Mouse (Mus musculus): ENCODE results near the gene Ofcc1. TPM values are rescaled to one million over a fixed set of nuclear protein-coding genes. Genes with fewer than 3 reads are reported as not detected.

The Ofcc1 gene
- polyA plus RNA-seq, 2 experiments: not detected

DNA sequence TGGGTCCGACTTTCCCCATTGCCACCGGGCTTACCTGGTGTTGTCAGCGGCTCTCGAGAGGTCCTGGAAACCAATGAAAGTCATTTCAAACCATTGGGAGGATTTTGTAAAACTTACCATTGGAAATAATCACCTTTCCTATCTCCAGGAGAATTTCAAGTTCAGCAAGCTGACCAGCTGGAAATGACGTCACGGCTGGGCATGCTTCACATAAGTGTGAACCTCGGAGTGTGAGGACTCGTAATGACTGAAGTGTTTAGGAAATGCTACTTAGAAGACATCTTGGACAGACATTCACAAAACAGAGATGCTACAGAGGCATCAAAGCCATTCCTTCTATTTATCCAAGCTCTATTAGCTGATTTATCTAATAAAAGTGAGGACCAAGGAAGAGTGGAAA lies 361.0 kb downstream of the Ofcc1 start:
- no peaks in the 10 kb centered on the region for H3K27me3 ChIP-seq (ENCODE audit: control insufficient read depth, insufficient read depth, low read length)
- H3K27ac ChIP-seq: no peak overlapping the region
- no peak overlapping the region for H3K9ac ChIP-seq (replicated peaks)
- H3K4me3 ChIP-seq (ENCODE audit: insufficient read depth in 1 of 2, low read depth in 2 of 2, low read length in 2 of 2): no peak overlapping the region
- ATAC-seq (ENCODE audit: insufficient read depth) (no peak), DNase-seq (ENCODE audit: low read depth in 3 of 3, low spot score in 3 of 3) (no peak)
- H3K4me1 ChIP-seq (replicated peaks; ENCODE audit: control insufficient read depth in 2 of 2, insufficient read depth in 2 of 2, low read length in 1 of 2): no peaks in the 10 kb centered on the region
- TF ChIP-seq EP300 (IDR thresholded peaks at IDR 0.05; ENCODE audit: low read depth) (no peak), CTCF (IDR thresholded peaks at IDR 0.05; ENCODE audit: low read depth) (no peak)
- H3K36me3 ChIP-seq (replicated peaks; ENCODE audit: control insufficient read depth, insufficient read depth, low read depth): no peaks in the 10 kb centered on the region
- no peak overlapping the region for H3K4me2 ChIP-seq (ENCODE audit: low read depth)
- 70% methylated on average over 8 of the region's 8 CpGs for WGBS (ENCODE audit: insufficient replicate concordance)
- no peaks in the 10 kb centered on the region for H3K9me3 ChIP-seq (ENCODE audit: control insufficient read depth, low read length)

DNA sequence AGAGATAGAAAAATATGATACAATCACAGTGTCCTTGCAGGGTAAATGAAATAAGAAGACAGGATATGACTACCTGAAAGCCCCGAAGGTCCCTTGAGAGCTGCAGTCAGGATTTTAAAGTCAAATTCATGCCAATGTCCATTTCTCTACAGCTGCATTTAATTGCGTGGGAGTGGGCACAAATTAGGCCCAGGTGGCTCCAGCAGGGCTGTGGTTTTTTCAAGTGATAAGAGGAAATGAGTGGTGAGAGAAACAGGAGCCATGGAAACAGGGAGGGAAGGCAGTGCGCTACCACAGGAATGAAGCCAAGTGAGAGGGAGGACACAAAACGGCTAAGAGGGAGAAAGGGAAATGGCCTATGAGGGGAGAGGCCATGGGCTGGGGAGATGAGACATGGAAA lies 363.3 kb downstream of the Ofcc1 start:
- Histone ChIP-seq H3K9ac (replicated peaks) (no peak overlapping the region), H3K27me3 (ENCODE audit: control insufficient read depth, insufficient read depth, low read length) (no peaks in the 10 kb centered on the region), H3K4me1 (replicated peaks; ENCODE audit: control insufficient read depth in 2 of 2, insufficient read depth in 2 of 2, low read length in 1 of 2) (no peaks in the 10 kb centered on the region), H3K9me3 (ENCODE audit: control insufficient read depth, low read length) (no peaks in the 10 kb centered on the region), H3K27ac (no peak overlapping the region), H3K4me2 (ENCODE audit: low read depth) (no peak overlapping the region), H3K36me3 (replicated peaks; ENCODE audit: control insufficient read depth, insufficient read depth, low read depth) (no peaks in the 10 kb centered on the region), H3K4me3 (ENCODE audit: insufficient read depth in 1 of 2, low read depth in 2 of 2, low read length in 2 of 2) (no peak overlapping the region)
- TF ChIP-seq EP300 (IDR thresholded peaks at IDR 0.05; ENCODE audit: low read depth) (no peak), CTCF (IDR thresholded peaks at IDR 0.05; ENCODE audit: low read depth) (no peak)
- 53% methylated on average over 4 of the region's 4 CpGs for WGBS (ENCODE audit: insufficient replicate concordance)
- ATAC-seq (ENCODE audit: insufficient read depth) (no peak), DNase-seq (ENCODE audit: low read depth in 3 of 3, low spot score in 3 of 3) (no peak)

DNA sequence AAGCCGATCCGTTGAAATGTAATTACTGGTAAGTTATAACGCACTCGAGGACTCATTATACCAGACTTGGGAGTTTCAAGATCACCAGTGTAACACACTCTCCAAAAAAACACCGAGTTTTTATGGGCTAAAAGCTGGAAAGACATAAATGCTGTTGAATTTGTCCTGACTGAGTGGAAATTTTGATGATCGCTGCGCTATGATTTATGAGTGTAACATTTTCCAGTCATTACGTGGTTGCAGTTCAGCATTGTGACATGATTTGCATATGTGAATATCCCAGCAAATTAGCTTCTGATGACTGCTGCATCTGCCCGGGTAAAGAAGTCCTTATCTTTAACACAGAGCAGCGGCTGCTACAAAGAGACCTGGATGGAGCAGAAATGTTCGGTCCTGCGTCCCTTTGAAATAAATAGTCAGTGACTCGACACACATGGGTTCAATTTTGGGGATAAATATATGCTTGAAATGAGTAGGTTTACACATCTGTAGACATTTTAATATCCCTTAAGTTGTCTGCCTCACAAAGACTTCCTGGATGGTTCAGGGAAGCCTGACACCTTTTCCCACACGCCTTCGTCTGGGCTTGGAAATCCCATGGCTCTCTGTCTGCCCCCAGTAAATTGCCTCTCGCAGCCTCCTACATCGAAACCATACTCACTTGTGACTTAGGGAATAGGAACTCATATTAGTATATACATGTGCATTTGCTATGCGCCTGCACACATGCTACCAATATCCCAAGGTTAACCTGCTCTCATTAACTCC lies 381.8 kb downstream of the Ofcc1 start:
- no peaks in the 10 kb centered on the region for H3K4me1 ChIP-seq (replicated peaks; ENCODE audit: control insufficient read depth in 2 of 2, insufficient read depth in 2 of 2, low read length in 1 of 2)
- no peak overlapping the region for H3K4me2 ChIP-seq (ENCODE audit: low read depth)
- DNase-seq (ENCODE audit: low read depth in 3 of 3, low spot score in 3 of 3): no peak
- ATAC-seq (ENCODE audit: insufficient read depth): no peak
- H3K27me3 ChIP-seq (ENCODE audit: control insufficient read depth, insufficient read depth, low read length): no peaks in the 10 kb centered on the region
- H3K9me3 ChIP-seq (ENCODE audit: control insufficient read depth, low read length): no peaks in the 10 kb centered on the region
- WGBS (ENCODE audit: insufficient replicate concordance): 74% methylated on average over 18 of the region's 18 CpGs
- no peaks in the 10 kb centered on the region for H3K36me3 ChIP-seq (replicated peaks; ENCODE audit: control insufficient read depth, insufficient read depth, low read depth)
- no peak overlapping the region for H3K27ac ChIP-seq
- TF ChIP-seq EP300 (IDR thresholded peaks at IDR 0.05; ENCODE audit: low read depth): no peak
- no peak for TF ChIP-seq CTCF (IDR thresholded peaks at IDR 0.05; ENCODE audit: low read depth)
- no peak overlapping the region for H3K4me3 ChIP-seq (ENCODE audit: insufficient read depth in 1 of 2, low read depth in 2 of 2, low read length in 2 of 2)
- H3K9ac ChIP-seq (replicated peaks): no peak overlapping the region

DNA sequence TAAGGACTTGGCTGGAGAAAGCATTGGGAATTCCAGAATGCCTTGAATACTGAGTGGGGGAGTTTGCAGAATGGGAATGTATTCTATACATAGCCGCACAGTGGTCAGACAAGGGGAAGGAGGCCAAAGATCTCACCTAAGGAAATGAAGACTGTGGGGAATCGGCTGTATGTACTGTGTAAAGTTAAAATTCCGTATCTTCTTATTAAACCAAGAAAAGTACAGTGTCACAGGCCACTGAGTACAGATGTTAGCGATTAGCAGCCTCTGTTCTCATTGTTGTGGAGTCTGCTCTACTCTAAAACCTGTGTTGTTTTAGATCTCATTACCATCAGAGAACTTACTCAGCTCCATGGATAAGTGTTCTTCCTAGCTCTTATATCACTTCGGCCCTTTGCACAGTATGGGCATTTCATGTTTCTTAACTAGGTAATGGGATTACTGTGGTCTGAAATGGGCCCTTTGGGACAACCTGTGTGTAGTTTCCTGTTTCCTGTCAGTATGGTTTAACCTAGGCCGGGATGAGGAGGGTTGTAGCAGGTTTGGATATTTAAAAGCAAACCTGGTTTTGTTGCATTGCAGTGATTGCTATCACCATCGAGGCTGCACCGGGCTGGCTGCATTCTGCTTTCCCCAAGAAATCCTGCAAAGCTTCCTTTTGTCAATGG lies 392.8 kb downstream of the Ofcc1 start:
- no peak overlapping the region for H3K4me3 ChIP-seq (ENCODE audit: insufficient read depth in 1 of 2, low read depth in 2 of 2, low read length in 2 of 2)
- no peak overlapping the region for H3K27ac ChIP-seq
- H3K27me3 ChIP-seq (ENCODE audit: control insufficient read depth, insufficient read depth, low read length): no peaks in the 10 kb centered on the region
- H3K9me3 ChIP-seq (ENCODE audit: control insufficient read depth, low read length): no peaks in the 10 kb centered on the region
- H3K4me1 ChIP-seq (replicated peaks; ENCODE audit: control insufficient read depth in 2 of 2, insufficient read depth in 2 of 2, low read length in 1 of 2): no peaks in the 10 kb centered on the region
- WGBS (ENCODE audit: insufficient replicate concordance): 59% methylated on average over 8 of the region's 8 CpGs
- no peak overlapping the region for H3K9ac ChIP-seq (replicated peaks)
- DNase-seq (ENCODE audit: low read depth in 3 of 3, low spot score in 3 of 3) (no peak), ATAC-seq (ENCODE audit: insufficient read depth) (no peak)
- TF ChIP-seq CTCF (IDR thresholded peaks at IDR 0.05; ENCODE audit: low read depth) (no peak), EP300 (IDR thresholded peaks at IDR 0.05; ENCODE audit: low read depth) (no peak)
- no peak overlapping the region for H3K4me2 ChIP-seq (ENCODE audit: low read depth)
- no peaks in the 10 kb centered on the region for H3K36me3 ChIP-seq (replicated peaks; ENCODE audit: control insufficient read depth, insufficient read depth, low read depth)

DNA sequence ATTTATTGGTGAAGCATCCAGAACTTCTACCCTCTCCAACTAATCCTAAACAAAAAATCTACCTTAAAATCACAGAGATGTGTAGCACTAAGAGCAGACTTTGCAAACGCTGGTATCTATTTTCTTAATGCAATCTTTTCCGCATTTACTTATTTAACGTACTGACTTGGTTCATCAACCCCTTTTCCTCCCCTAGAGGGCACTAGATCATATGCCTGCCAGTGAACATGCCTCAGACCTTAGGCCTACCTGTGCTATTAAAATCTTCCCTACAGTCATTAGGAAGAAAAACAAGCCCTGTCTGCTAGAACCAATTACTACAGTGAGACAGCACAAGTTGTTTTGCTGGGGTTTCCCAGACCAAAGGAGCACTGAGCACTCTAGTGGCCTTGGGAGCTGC lies 404.0 kb downstream of the Ofcc1 start:
- no peaks in the 10 kb centered on the region for H3K4me1 ChIP-seq (replicated peaks; ENCODE audit: control insufficient read depth in 2 of 2, insufficient read depth in 2 of 2, low read length in 1 of 2)
- H3K36me3 ChIP-seq (replicated peaks; ENCODE audit: control insufficient read depth, insufficient read depth, low read depth): no peaks in the 10 kb centered on the region
- TF ChIP-seq CTCF (IDR thresholded peaks at IDR 0.05; ENCODE audit: low read depth): no peak
- TF ChIP-seq EP300 (IDR thresholded peaks at IDR 0.05; ENCODE audit: low read depth): no peak
- H3K4me2 ChIP-seq (ENCODE audit: low read depth): no peak overlapping the region
- 47% methylated on average over 3 of the region's 3 CpGs for WGBS (ENCODE audit: insufficient replicate concordance)
- H3K4me3 ChIP-seq (ENCODE audit: insufficient read depth in 1 of 2, low read depth in 2 of 2, low read length in 2 of 2): no peak overlapping the region
- ATAC-seq (ENCODE audit: insufficient read depth) (no peak), DNase-seq (ENCODE audit: low read depth in 3 of 3, low spot score in 3 of 3) (no peak)
- H3K9ac ChIP-seq (replicated peaks): no peak overlapping the region
- H3K27me3 ChIP-seq (ENCODE audit: control insufficient read depth, insufficient read depth, low read length): no peaks in the 10 kb centered on the region
- H3K27ac ChIP-seq: no peak overlapping the region
- no peaks in the 10 kb centered on the region for H3K9me3 ChIP-seq (ENCODE audit: control insufficient read depth, low read length)
